Mouse (Mus musculus) adrenal gland, adult (tissue): Measurements from ENCODE around the gene Tlk1.

Source experiments
- DNase-seq, 2 experiments: peaks; one replicate each; pipeline ENCODE4 v3.0.0; 2022 to 2023; ENCODE audit warnings: low spot score in 1 of 2; ENCODE audit not compliant: inconsistent age in 2 of 2

The Tlk1 gene

GRCm38 (mm10) chr2:70800396-70800795 lies 25.1 kb downstream of the Tlk1 start:
- no peak for DNase-seq

- no peak for DNase-seq
These were observed 32.3 kb downstream of the Tlk1 start for GRCm38 (mm10) chr2:70793276-70793675.

GRCm38 (mm10) chr2:70790246-70790645 lies 35.3 kb downstream of the Tlk1 start:
- DNase-seq, result no peak

GRCm38 (mm10) chr2:70789331-70789730 lies 36.2 kb downstream of the Tlk1 start:
- DNase-seq, result no peak

- DNase-seq, result no peak
These were observed 41.1 kb downstream of the Tlk1 start for GRCm38 (mm10) chr2:70784447-70784846.

GRCm38 (mm10) chr2:70783504-70783903 lies 42.0 kb downstream of the Tlk1 start:
- DNase-seq, result no peak

GRCm38 (mm10) chr2:70779634-70780033 lies 45.9 kb downstream of the Tlk1 start:
- peak in 1 of 2 experiments; percentile 77 for DNase-seq

GRCm38 (mm10) chr2:70776744-70777143 lies 48.8 kb downstream of the Tlk1 start:
- DNase-seq, result no peak

GRCm38 (mm10) chr2:70764734-70765133 lies 60.8 kb downstream of the Tlk1 start:
- peak in 1 of 2 experiments; percentile 55 for DNase-seq

GRCm38 (mm10) chr2:70762741-70763140 lies 62.8 kb downstream of the Tlk1 start:
- no peak for DNase-seq

GRCm38 (mm10) chr2:70752149-70752548 lies 73.4 kb downstream of the Tlk1 start:
- DNase-seq, result no peak

- DNase-seq, result no peak
These were observed 73.9 kb downstream of the Tlk1 start for GRCm38 (mm10) chr2:70751655-70752054.

GRCm38 (mm10) chr2:70742588-70742987 lies 82.9 kb downstream of the Tlk1 start:
- DNase-seq, result no peak

- no peak for DNase-seq
These were observed 83.6 kb downstream of the Tlk1 start for GRCm38 (mm10) chr2:70741901-70742300.

- no peak for DNase-seq
These were observed 89.5 kb downstream of the Tlk1 start for GRCm38 (mm10) chr2:70736008-70736407.

GRCm38 (mm10) chr2:70735534-70735933 lies 90.0 kb downstream of the Tlk1 start:
- DNase-seq, result no peak

- no peak for DNase-seq
These were observed 98.4 kb downstream of the Tlk1 start for GRCm38 (mm10) chr2:70727089-70727488.

GRCm38 (mm10) chr2:70723610-70724243 lies 101.8 kb downstream of the Tlk1 start:
- no peak for DNase-seq

- DNase-seq, result no peak
These were observed 114.7 kb downstream of the Tlk1 start for GRCm38 (mm10) chr2:70710878-70711277.

- peak in 1 of 2 experiments; percentile 46 for DNase-seq
These were observed 115.3 kb downstream of the Tlk1 start for GRCm38 (mm10) chr2:70710236-70710635.

GRCm38 (mm10) chr2:70708986-70709730 lies 116.4 kb downstream of the Tlk1 start:
- DNase-seq, result no peak

GRCm38 (mm10) chr2:70702403-70702802 lies 123.1 kb downstream of the Tlk1 start:
- DNase-seq, result no peak

- peak in 1 of 2 experiments; percentile 25 for DNase-seq
These were observed 124.0 kb downstream of the Tlk1 start for GRCm38 (mm10) chr2:70701571-70701970.
